Mouse (Mus musculus): ENCODE results near the gene Gpr161.
"Not testable (repeated sequence)": the region's sequence is repeated elsewhere in the genome, so short reads cannot be mapped to it uniquely, and the experiment has no call there.

Gpr161 gene

GRCm38 (mm10) chr1:165320141-165320934, 24.7 kb downstream of the Gpr161 start:
- DNase-seq = peak; percentile 85

- peak; percentile 34 for DNase-seq
Measured at GRCm38 (mm10) chr1:165321393-165321861, 25.8 kb downstream of the Gpr161 start.

- DNase-seq = no peak
Measured at GRCm38 (mm10) chr1:165321891-165322290, 26.3 kb downstream of the Gpr161 start.

- no peak for DNase-seq
Measured at GRCm38 (mm10) chr1:165322934-165323333, 27.3 kb downstream of the Gpr161 start.

- DNase-seq = no peak
Measured at GRCm38 (mm10) chr1:165327370-165327769, 31.8 kb downstream of the Gpr161 start.

- no peak for DNase-seq
Measured at GRCm38 (mm10) chr1:165327831-165328230, 32.2 kb downstream of the Gpr161 start.

- DNase-seq = not testable (repeated sequence)
Measured at GRCm38 (mm10) chr1:165328384-165329289, 33.0 kb downstream of the Gpr161 start.

- DNase-seq = no peak
Measured at GRCm38 (mm10) chr1:165330859-165331258, 35.3 kb downstream of the Gpr161 start.

GRCm38 (mm10) chr1:165332797-165333196, 37.2 kb downstream of the Gpr161 start:
- DNase-seq = no peak

GRCm38 (mm10) chr1:165342126-165342525, 46.5 kb downstream of the Gpr161 start:
- no peak for DNase-seq

- no peak for DNase-seq
Measured at GRCm38 (mm10) chr1:165344453-165344852, 48.9 kb downstream of the Gpr161 start.

- DNase-seq = no peak
Measured at GRCm38 (mm10) chr1:165348627-165349026, 53.0 kb downstream of the Gpr161 start.

GRCm38 (mm10) chr1:165356347-165356746, 60.8 kb downstream of the Gpr161 start:
- no peak for DNase-seq

- no peak for DNase-seq
Measured at GRCm38 (mm10) chr1:165363271-165363670, 67.7 kb downstream of the Gpr161 start.

GRCm38 (mm10) chr1:165365057-165365456, 69.5 kb downstream of the Gpr161 start:
- no peak for DNase-seq

- no peak for DNase-seq
Measured at GRCm38 (mm10) chr1:165370990-165371389, 75.4 kb downstream of the Gpr161 start.

- DNase-seq = peak; percentile 76
Measured at GRCm38 (mm10) chr1:165373839-165374238, 78.2 kb downstream of the Gpr161 start.

Measured in lung, postnatal 36 days (tissue).